Mouse (Mus musculus): Measurements from ENCODE around the gene Dffa. TPM values are rescaled to one million over a fixed set of nuclear protein-coding genes. Genes with fewer than 3 reads are reported as not detected.
"Not testable (repeated sequence)": the region's sequence is repeated elsewhere in the genome, so short reads cannot be mapped to it uniquely, and the experiment has no call there.

Dffa gene
- total RNA-seq, 2 experiments from 2014 or later = 58.9 to 62.9 TPM

DNA sequence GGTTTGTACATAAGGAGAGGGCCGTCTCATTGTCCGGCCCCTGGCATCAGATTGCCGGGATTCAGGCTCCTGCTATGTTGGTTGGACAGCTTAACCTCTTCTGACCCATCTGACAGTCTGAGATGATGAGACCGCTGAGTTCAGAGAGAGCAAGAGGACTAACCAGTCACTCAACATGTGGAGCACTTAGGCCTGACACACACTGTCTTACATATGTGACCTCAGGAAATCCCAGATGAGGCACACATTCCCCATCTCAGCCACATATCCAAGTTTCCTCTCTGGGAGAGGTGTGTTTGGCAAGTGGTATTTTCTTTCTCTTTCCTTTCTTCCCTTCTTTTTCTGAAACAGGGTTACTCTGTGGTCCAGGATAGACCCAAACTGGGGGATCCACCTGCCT is 41.2 kb downstream of the Dffa start:
- no peak for DNase-seq (ENCODE audit: low spot score in 2 of 2)

DNA sequence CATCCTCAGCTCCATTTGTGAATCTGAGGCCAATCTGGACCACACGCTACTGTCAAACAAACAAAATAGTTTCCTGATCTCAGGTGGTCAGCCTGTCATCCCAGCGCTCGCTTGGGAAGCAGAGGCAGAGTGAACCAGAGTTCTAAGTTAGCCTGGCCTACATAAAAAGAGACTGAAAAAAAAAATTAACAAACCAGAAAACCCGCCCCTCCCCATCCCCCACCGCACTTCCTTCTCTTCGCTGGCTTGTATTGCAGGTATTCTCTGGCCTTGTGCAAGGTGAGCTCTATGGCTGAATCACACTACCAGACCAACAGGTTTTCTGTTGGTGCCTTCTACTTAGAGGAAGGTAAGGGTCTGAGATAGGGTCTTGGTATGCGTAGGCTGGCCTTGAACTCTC is 43.6 kb downstream of the Dffa start:
- DNase-seq (ENCODE audit: low spot score in 2 of 2) = no peak

DNA sequence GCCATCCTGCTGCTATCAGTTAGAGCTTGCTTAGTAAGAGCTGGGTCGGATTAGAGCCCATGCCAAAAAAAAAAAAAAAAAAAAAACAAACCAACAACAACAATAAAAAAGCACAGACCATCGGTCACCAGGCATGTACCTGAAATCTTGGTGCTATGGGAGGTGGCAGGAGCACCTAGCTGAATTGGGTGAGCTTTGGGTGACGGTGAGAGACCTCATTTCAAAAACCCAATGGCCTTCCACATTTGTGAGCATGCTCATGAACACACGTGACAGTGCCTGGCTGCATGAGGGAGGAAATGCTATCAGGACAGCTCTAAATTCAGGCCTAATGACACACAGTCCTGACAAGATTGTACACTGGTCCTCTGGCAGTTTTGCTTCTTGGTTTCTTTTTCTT is 44.1 kb downstream of the Dffa start:
- DNase-seq (ENCODE audit: low spot score in 2 of 2) = no peak

DNA sequence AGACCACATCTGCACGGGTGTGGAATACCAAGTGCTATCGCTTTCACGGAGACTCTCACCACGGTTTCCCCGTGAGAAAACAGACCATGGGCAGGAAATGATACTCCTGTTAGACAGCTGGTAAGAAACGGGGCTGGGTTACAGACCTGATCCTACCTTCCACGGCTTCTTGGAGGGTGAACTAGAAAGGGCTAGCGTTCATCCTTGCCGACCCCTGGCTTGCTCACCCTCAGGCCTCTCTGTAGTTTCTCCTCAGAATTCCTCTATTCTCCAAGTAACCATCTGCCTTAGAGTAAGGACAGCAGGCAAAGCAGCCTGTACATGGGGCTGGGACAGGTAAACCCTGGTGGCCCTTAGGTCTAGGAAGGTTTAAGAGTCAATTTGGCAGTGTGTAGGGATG is 45.2 kb downstream of the Dffa start:
- DNase-seq (ENCODE audit: low spot score in 2 of 2) = no peak

DNA sequence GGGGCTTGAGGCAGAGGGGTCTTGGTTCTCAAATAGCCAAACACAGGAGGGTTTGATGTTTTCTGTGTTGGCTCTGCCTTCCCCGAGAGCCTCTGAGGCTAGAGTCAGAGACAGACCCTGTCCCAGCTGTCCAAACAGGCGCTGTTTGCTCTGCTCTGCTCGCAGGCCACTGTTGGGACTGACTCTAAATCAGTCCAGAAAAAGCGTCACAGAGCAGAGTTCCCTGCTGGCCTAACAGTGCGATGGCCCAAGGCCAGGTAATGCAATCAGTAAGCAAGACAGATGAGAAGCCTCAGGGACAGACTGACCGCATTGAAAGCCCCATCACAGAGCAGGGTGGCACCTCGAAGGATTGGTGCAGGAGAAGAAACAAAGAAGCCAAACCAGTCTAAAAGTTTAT is 45.7 kb downstream of the Dffa start:
- no peak for DNase-seq (ENCODE audit: low spot score in 2 of 2)

DNA sequence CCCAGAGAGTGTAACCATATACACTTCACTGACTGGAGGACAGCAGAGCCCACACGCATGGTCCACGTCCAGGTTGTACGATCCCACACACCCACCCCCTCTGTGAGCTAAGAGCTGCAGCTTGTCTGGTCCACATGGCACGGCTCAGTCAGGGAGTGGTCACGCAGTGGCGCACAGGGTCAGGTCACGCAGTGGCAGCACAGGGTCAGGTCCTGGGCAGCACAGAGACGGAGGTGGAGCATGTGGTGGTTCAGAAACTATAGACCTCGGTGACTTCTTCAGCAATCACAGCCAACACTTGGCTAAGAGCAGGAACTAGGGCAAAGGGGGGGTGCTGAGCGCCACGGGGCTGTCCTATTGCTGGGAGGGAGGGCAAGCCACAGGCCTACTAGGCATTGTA is 46.3 kb downstream of the Dffa start:
- DNase-seq (ENCODE audit: low spot score in 2 of 2) = no peak

DNA sequence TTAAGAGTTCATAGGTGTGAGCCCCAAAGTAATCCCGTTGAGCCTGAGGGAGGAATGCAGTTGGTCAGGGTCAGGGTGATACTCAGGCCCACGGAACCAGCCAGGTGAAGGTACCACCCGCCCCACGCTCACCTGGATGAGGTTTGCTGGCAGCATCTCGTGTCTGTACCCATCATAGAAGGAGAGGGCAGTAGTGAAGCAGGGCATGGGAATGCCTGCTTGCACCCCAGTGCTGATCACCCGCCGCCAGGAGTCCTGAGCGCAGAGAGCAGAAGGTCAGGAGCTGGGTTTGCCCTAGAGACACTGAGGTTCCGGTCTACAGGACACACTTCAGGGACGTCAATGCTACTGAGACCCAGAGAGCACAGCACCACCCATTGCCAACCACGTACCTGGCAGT is 46.8 kb downstream of the Dffa start:
- no peak for DNase-seq (ENCODE audit: low spot score in 2 of 2)

DNA sequence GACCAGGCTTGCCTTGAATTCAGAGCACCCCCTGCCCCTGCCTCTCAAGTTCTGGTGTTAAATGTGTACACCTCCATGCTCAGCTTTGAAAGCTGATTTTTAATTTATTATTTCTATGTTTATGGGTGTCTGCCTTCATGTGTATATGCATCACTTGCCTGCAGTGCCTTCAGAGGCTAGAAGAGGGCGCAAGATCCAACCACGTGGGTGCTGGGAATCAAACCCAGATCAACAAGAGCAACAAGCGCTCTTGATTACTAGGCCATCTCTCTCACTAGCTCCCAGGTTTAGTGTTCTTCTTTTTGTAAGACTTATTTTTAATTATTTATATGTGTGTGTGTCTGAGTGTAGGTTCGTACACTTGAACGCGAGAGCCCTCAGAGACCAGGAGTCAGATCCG is 50.9 kb downstream of the Dffa start:
- DNase-seq (ENCODE audit: low spot score in 2 of 2) = no peak

DNA sequence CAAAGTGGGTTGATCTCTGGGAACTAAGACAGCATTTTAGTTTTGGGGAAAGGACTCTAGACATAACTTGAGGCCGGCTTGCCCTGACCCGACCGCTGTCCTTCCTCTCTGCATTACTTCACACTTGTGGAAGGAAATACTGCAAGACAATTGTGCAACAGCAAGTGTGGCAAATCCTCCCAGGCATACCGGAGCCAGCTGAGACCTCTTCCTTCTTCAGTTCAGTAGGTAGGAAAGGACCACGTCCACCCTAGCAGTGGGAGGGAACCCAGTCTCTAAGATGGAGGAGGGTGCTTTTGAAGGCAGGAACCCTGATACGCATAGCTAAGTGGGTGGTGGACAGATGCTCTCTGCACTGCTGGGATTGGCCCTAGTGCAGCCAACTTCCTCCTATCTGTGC is 51.8 kb downstream of the Dffa start:
- DNase-seq (ENCODE audit: low spot score in 2 of 2) = no peak

DNA sequence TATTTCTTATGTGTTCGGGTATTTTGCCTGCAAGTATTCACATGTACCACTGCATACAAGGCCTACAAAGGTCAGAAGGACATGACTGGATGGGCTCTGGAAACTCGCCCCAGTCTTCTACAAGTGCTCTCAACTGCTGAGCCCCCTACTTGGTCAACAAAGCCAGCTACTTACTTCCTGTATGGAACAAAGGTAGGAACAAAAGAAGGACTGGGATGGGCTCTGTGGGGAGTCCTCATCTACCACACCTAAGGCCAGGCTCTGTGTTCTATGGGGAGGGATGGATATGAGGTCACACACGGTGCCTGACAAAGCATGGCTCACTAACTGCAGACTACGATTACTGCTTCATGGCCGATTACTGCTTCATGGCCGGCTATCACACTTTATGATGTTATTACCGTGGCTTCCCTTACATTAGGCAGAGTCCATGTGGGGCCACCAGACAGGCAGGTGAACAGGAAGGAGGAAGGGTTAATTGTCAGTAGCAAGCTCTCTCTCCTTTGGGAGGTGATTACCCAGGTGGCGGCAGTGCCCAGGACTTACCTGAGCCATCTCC is 53.5 kb downstream of the Dffa start:
- no peak for DNase-seq (ENCODE audit: low spot score in 2 of 2)

DNA sequence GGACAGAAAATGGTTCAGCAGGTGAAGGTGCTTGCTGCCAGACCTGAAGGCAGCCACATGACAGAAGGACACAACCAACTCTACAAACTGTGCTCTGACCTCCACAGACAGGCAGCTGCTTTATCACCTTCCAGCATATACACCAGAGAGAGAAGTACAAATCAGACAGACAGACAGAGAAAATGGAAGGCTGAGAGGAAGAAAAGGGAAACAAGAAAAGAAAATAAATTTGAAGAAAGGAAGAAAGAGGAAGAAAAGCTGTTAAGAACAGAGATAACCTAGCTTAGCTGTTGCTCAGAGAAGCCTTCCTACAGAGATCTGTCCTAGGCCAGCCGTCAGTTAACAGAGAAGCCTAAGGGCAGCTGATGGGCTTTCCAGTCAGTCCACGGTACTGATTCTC is 55.3 kb downstream of the Dffa start:
- no peak for DNase-seq (ENCODE audit: low spot score in 2 of 2)

DNA sequence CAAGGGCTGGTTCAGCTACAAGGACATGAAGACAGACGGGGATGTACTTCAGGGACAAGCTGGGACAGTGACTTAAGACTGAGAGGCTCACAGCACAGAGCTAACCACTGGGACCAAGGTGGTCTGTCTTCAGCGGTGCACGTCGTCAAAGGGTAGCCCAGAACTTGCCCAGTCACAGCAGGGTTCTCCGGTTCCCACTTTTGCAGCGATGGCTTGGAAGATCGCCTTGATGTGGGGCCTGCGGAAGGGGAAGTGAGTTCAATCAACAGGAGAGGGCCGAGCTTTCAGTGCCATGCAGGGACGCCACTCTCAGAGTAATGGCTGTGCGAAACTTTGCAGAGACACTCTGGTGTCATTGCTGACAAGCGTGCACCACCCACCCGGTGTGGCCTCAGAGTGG is 55.9 kb downstream of the Dffa start:
- DNase-seq (ENCODE audit: low spot score in 2 of 2) = no peak

DNA sequence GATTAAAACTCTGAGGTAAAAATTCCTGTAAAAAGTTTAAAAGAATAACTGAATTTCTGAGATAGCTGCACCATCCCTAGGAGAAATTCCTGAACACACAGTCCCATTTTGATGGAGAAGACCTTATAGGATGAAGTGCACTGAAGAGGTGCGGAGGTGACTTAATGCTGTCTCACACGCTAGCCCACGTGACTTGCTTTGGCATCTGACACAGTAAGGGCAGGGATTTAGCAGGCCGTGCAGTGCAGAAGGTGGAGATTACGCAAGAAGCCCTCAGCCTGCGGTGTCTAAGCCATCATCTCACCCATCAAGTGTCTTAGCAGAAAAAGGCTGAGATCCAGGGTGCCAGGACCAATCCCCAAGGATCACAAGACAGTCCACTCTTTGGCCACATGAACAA is 57.2 kb downstream of the Dffa start:
- no peak for DNase-seq (ENCODE audit: low spot score in 2 of 2)

DNA sequence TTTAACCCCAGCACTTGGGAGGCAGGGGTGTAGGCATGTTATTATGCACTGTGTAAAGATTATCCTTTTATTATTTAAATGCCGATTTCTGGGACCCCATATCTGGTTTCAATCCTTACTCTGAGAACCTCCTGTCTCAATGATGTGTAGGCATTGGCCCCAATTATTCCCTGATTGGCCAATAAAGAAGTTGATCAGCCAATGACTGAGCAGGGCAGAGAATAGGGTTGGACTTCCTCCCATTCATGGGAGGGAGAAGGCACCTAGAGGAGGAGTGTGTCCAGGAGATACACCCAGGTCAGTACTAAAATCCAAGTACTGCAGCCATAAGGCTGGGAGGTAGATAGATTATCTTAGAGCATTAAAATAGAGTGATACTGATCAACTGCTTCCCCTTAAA is 59.2 kb downstream of the Dffa start:
- no peak for DNase-seq (ENCODE audit: low spot score in 2 of 2)

DNA sequence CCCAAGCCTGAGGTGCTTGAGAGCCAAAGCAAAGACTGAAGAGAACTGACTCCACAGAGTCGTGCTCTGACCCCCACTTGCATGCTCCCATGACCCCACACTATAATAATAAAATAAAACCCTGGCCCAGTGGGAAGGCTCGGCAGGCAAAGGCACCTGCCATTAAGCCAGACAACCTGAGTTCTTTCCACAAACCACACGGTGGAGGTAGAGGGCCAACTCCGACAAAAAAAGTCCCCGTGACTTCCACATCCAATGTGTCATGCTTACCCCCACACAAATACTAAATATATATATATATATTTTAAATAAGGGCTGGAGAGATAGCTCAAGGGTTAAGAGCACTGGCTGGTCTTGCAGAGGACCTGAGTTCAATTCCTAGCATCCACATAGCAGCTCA is 60.2 kb downstream of the Dffa start:
- DNase-seq (ENCODE audit: low spot score in 2 of 2) = no peak

DNA sequence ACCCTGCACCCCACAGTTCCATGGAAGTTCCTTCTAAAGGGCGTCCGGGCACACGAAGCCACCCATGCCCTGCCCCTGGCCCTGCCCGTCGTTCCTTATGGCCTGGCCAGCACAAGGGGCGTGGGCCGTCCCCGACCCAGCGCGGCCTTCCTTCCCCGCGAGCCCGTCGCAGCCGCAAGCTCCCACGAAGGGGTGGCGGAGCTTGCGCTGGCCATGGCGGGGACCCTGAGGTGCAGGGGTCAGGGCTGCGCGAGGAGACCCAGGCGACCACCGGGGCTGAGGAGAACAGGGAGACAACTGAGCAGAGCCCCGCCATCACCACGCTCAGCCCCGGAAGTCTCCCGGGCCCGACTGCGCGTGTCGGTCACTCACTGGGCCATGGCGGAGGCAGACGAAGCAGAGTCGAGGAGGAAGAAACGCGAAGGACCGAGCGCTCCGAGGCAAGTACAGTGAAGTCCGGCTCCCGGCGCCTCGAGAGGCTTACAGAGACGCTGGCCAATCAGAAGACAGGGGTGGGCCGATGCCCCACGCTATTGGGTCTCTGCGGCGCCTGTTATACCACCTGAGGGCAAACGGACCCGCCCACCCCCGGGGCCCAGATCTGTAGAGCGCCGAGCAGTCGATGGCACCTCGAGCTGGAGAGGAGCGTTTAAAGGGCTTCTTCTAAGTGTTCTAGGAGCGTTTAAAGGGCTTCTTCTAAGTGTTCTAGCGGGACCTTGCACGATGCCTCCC is 62.4 kb downstream of the Dffa start, which contains the start of gene Pgd:
Pgd (minus strand) TSS at position 557 of the 732 bp plus-strand sequence.
- DNase-seq (ENCODE audit: low spot score in 2 of 2) = peak; percentile 95 to 97

DNA sequence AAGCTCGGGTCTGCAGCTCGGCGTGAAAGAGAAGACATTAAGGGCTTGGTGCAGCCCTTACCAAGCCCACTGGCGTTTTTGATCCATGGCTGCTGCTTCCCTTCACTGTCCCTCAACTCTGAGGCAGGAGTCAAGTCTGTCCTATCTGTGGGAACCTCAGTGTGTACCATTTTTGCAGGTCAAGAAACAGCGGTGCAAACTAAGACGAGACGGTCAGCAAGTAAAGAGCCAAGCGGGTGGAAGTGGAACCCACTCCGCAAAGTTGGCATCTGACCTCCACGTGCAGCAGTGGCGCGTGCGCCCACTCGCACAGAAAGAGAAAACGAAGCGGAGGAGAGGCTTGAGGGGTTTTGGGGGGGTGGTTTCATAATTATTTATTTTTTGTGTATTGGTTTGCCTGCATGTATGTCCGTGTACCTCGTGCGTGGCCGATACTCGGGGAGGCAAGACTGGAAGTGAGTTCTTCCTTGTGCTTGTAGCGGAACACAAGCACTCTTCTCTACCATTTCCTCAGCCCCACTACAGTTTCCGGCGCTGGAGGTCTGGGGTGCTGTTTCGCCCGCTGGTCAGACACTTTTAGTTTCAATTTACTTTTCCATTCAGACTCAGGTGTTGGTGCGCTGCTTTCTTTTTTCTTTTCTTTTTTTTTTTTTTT is 63.1 kb downstream of the Dffa start:
- peak in 1 of 2 experiments; percentile 22 for DNase-seq (ENCODE audit: low spot score in 2 of 2)

DNA sequence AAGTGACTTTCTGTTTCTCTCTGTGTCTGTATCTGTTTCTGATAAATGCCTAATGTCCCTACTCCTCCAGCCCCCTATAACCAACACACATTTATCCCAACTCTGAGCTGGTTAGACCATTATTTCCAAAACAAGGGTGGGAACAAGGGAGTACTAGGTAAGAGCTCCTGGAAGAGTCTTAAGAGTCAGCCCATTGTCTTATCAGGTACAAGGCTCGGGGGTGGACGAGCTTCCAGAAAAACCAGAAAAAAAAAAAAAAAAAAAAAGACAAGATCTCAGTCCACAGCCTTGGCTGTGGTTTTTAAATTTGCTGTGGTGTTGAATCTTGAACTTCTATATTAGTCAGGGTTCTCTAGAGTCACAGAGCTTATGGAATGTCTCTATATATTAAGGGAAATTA is 64.1 kb downstream of the Dffa start:
- DNase-seq (ENCODE audit: low spot score in 2 of 2) = no peak

DNA sequence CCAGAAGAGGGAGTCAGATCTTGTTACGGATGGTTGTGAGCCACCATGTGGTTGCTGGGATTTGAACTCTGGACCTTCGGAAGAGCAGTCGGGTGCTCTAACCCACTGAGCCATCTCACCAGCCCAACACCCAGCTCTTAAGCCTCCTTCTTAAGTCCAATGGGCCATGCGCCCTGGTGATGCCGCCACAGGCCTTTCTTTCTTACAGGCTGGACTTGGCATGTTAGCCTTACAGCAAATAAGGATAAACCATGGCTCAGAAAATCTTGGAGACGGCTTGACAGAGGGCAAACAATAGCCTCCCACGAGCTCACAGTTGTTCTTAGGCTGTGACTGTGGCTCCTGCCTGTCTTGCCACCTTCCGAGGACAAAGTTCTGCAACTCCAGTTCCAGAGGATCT is 66.0 kb downstream of the Dffa start:
- DNase-seq (ENCODE audit: low spot score in 2 of 2) = not testable (repeated sequence)
